Mouse (Mus musculus) megakaryocyte progenitor cell, adult 5-6 weeks (primary cell): ENCODE data around the gene Mark4. TPM values are rescaled to one million over a fixed set of nuclear protein-coding genes. Genes with fewer than 3 reads are reported as not detected.

Experiments
- ATAC-seq: replicated peaks from 2 replicates; pipeline ENCODE4 v1.8.0; 2016; ENCODE audit warnings: mild to moderate bottlenecking, moderate TSS enrichment, inconsistent platforms; ENCODE audit not compliant: poor library complexity
- total RNA-seq, 2 experiments: library from RNA; stranded (forward) in 1 of 2; stranded (reverse) in 1 of 2; fragments of 157-497, 149-512 nt in 1 of 2; fragments of 200-1000 nt in 1 of 2; gene quantifications; 2 replicates each; pipeline versions ENCODE4 v1.2.3 to v1.2.4; 2015 to 2017

Mark4 gene
- total RNA-seq, 2 experiments from 2014 or later = 6.9 to 11.0 TPM

- peak; percentile 54 for ATAC-seq
Observed at GRCm38 (mm10) chr7:19472403-19472802, 13.8 kb upstream of the Mark4 start.

- no peak for ATAC-seq
Observed at GRCm38 (mm10) chr7:19470308-19470707, 11.7 kb upstream of the Mark4 start.

- ATAC-seq = no peak
Observed at GRCm38 (mm10) chr7:19469404-19469803, 10.8 kb upstream of the Mark4 start.

GRCm38 (mm10) chr7:19468279-19468678, 9.7 kb upstream of the Mark4 start:
- peak; percentile 64 for ATAC-seq

GRCm38 (mm10) chr7:19467638-19468037, 9.0 kb upstream of the Mark4 start:
- ATAC-seq = peak; percentile 32

- no peak for ATAC-seq
Observed at GRCm38 (mm10) chr7:19466602-19467145, 8.1 kb upstream of the Mark4 start.

GRCm38 (mm10) chr7:19464367-19465307, 6.0 kb upstream of the Mark4 start:
- no peak for ATAC-seq

- no peak for ATAC-seq
Observed at GRCm38 (mm10) chr7:19462884-19463381, 4.3 kb upstream of the Mark4 start, which contains the start of gene Exoc3l2. Gene Exoc3l2, plus strand, starts transcription at chr7:19463331.

- no peak for ATAC-seq
Observed at GRCm38 (mm10) chr7:19462443-19462842, 3.8 kb upstream of the Mark4 start.

- ATAC-seq = peak; percentile 63
Observed at GRCm38 (mm10) chr7:19461488-19461887, 2.9 kb upstream of the Mark4 start.

GRCm38 (mm10) chr7:19460500-19460899, 1.9 kb upstream of the Mark4 start:
- ATAC-seq = no peak

GRCm38 (mm10) chr7:19459144-19459870, 686 bp upstream of the Mark4 start:
- ATAC-seq = no peak

- peak; percentile 41; the same call in 1 of the 2 replicates for ATAC-seq
Observed at GRCm38 (mm10) chr7:19458072-19458486, 542 bp downstream of the Mark4 start.

GRCm38 (mm10) chr7:19457414-19458071, 1.1 kb downstream of the Mark4 start:
- ATAC-seq = peak; percentile 3; the same call in 1 of the 2 replicates

GRCm38 (mm10) chr7:19456628-19457027, 2.0 kb downstream of the Mark4 start:
- no peak for ATAC-seq

GRCm38 (mm10) chr7:19455819-19456495, 2.7 kb downstream of the Mark4 start:
- ATAC-seq = no peak

GRCm38 (mm10) chr7:19455186-19455585, 3.4 kb downstream of the Mark4 start:
- no peak for ATAC-seq

- ATAC-seq = no peak
Observed at GRCm38 (mm10) chr7:19449165-19449564, 9.5 kb downstream of the Mark4 start.

GRCm38 (mm10) chr7:19447689-19448088, 10.9 kb downstream of the Mark4 start:
- no peak for ATAC-seq

- ATAC-seq = no peak
Observed at GRCm38 (mm10) chr7:19444801-19445200, 13.8 kb downstream of the Mark4 start.
